Comparison of ENCODE assay signal across 10 mouse cellular contexts in the genomic region with DNA sequence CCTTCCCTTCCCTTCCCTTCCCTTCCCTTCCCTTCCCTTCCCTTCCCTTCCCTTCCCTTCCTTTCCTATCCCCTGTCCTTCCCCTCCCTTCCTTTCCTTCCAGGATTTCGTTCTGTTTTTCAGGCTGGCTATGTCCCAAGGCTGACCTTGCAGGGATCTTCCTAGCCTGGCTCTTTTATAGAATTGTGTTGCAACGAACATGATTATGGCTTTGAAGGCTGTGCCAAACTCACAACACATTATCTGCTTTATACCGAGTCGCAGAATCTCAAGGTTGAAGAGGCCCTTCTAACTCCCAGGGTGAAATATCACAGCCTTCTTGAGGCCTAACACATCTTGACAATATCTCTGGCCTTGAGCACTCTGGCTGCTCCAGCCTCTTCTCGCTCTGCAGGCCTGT. TPM values are rescaled to one million over a fixed set of nuclear protein-coding genes. Genes with fewer than 3 reads are reported as not detected.
DNase-seq lines count a peak whose midpoint lies in the region; ATAC-seq and TF ChIP-seq lines count a peak whose summit lies in the region.
"Had no signal": no experiment of that assay in that cellular context is flagged by ENCODE, and none has a peak within 500 bp of the region (broad histone marks: within the 10 kb centered on the region; RNA-seq: fewer than 3 reads in every experiment).

No protein-coding gene starts in this region.

- no peak for TF ChIP-seq EP300 in heart, postnatal 0 days (IDR thresholded peaks at IDR 0.05; ENCODE audit: low read depth)

- no peak overlapping the region for H3K4me2 ChIP-seq in lung, embryonic 14.5 days
- H3K4me2 ChIP-seq in heart, postnatal 0 days (ENCODE audit: low read depth, low read length) = no peak overlapping the region
- peak overlapping the region; percentile 73 for H3K4me2 ChIP-seq in myocyte (ENCODE audit: low read depth)

- no peak overlapping the region for H3ac ChIP-seq in myocyte (ENCODE audit: control insufficient read depth, insufficient read length)

- peak overlapping the region; percentile 40; the same call in 1 of the 2 replicates for H3K27ac ChIP-seq in cerebellum, adult 2 months (ENCODE audit: insufficient read depth, low read length)
- H3K27ac ChIP-seq in lung, embryonic 14.5 days (ENCODE audit: low read depth) = peak overlapping the region; percentile 32; the same call in 1 of the 2 replicates
- peak overlapping the region; percentile 30 for H3K27ac ChIP-seq in heart, postnatal 0 days (ENCODE audit: low read depth)

- no peaks in the 10 kb centered on the region for H3K9me3 ChIP-seq in lung, embryonic 14.5 days (ENCODE audit: low read depth, low read length)
- no peaks in the 10 kb centered on the region for H3K9me3 ChIP-seq in heart, postnatal 0 days (replicated peaks; ENCODE audit: control insufficient read depth, low read length)
- H3K9me3 ChIP-seq: forebrain, embryonic 15.5 days had no signal

- no peak for ATAC-seq in lung, embryonic 14.5 days (ENCODE audit: insufficient read depth)
- ATAC-seq in heart, postnatal 0 days (ENCODE audit: insufficient read depth, low read depth) = no peak
- ATAC-seq in inflammation-experienced regulatory T-cells, adult 6 months = no peak

- 27% methylated on average over 5 of the region's 5 CpGs for WGBS in cerebellum, adult 2 months
- WGBS in lung, embryonic 14.5 days = 32% methylated on average over 5 of the region's 5 CpGs
- WGBS in lung, adult 2 months = 37% methylated on average over 5 of the region's 5 CpGs
- 16% methylated on average over 5 of the region's 5 CpGs for WGBS in heart, postnatal 0 days

- DNase-seq in cerebellum, adult 2 months = no peak
- no peak for DNase-seq in cerebellum, postnatal 25 days
- DNase-seq in lung, embryonic 14.5 days = peak; percentile 72
- no peak for DNase-seq in lung, adult 2 months
- DNase-seq in heart, postnatal 0 days (ENCODE audit: low spot score) = no peak
- no peak for DNase-seq in embryo, embryonic 9.5 days (ENCODE audit: extremely low spot score)
- DNase-seq: midbrain, embryonic 14.5 days had no signal

- no peaks in the 10 kb centered on the region for H3K27me3 ChIP-seq in cerebellum, adult 2 months (ENCODE audit: control insufficient read depth, insufficient read depth, low read length)
- H3K27me3 ChIP-seq in lung, embryonic 14.5 days (ENCODE audit: insufficient read depth, low read length) = no peaks in the 10 kb centered on the region
- H3K27me3 ChIP-seq in heart, postnatal 0 days (ENCODE audit: control insufficient read depth, insufficient read depth, low read length) = no peaks in the 10 kb centered on the region
- H3K27me3 ChIP-seq in myocyte (ENCODE audit: control insufficient read depth, insufficient read depth, insufficient read length) = no peaks in the 10 kb centered on the region
- H3K27me3 ChIP-seq: forebrain, embryonic 15.5 days had no signal

- H3K36me3 ChIP-seq in lung, embryonic 14.5 days (ENCODE audit: insufficient read depth) = no peaks in the 10 kb centered on the region
- H3K36me3 ChIP-seq in heart, postnatal 0 days (replicated peaks; ENCODE audit: control insufficient read depth, insufficient read depth, low read length) = no peaks in the 10 kb centered on the region
- H3K36me3 ChIP-seq in myocyte (ENCODE audit: control insufficient read depth, insufficient read depth) = no peaks in the 10 kb centered on the region
- H3K36me3 ChIP-seq: forebrain, embryonic 15.5 days had no signal

- no peak for TF ChIP-seq CTCF in cerebellum, adult 2 months (IDR thresholded peaks at IDR 0.05; ENCODE audit: borderline replicate concordance, insufficient read depth, low read depth, low read length)
- TF ChIP-seq CTCF in lung, embryonic 14.5 days (IDR thresholded peaks at IDR 0.05; ENCODE audit: low read depth) = no peak
- TF ChIP-seq CTCF in lung, adult 2 months (IDR thresholded peaks at IDR 0.05; ENCODE audit: insufficient read depth, low read length) = no peak
- TF ChIP-seq CTCF in heart, postnatal 0 days (IDR thresholded peaks at IDR 0.05; ENCODE audit: low read depth) = no peak

- TF ChIP-seq POLR2A in cerebellum, adult 2 months (IDR thresholded peaks at IDR 0.05; ENCODE audit: borderline replicate concordance, insufficient read depth, low read length) = no peak
- TF ChIP-seq POLR2A in lung, adult 2 months (IDR thresholded peaks at IDR 0.05; ENCODE audit: borderline replicate concordance, extremely low read depth, low read depth, low read length) = no peak
- TF ChIP-seq POLR2A in myocyte (IDR thresholded peaks at IDR 0.05; ENCODE audit: insufficient read length, low read depth) = no peak

- H3K79me2 ChIP-seq in myocyte (ENCODE audit: control insufficient read depth, insufficient read depth) = peaks cover 10% of the 10 kb centered on the region

- peaks cover 3% of the 10 kb centered on the region; the same call in 1 of the 2 replicates for H3K4me1 ChIP-seq in cerebellum, adult 2 months (ENCODE audit: control insufficient read depth, insufficient read depth, low read length)
- no peaks in the 10 kb centered on the region for H3K4me1 ChIP-seq in lung, embryonic 14.5 days (ENCODE audit: insufficient read depth)
- peaks cover 3% of the 10 kb centered on the region; the same call in 1 of the 2 replicates for H3K4me1 ChIP-seq in lung, adult 2 months (ENCODE audit: control insufficient read depth, insufficient read depth, low read length)
- peaks cover 5% of the 10 kb centered on the region; the same call in 1 of the 2 replicates for H3K4me1 ChIP-seq in heart, postnatal 0 days (ENCODE audit: control insufficient read depth, insufficient read depth)

- H3K4me3 ChIP-seq in cerebellum, adult 2 months (replicated peaks; ENCODE audit: insufficient read depth, low read depth, low read length) = no peak overlapping the region
- H3K4me3 ChIP-seq in lung, embryonic 14.5 days (ENCODE audit: low read depth, low read length) = no peak overlapping the region
- no peak overlapping the region for H3K4me3 ChIP-seq in lung, adult 2 months (replicated peaks; ENCODE audit: extremely low read depth, low read depth, low read length)
- no peak overlapping the region for H3K4me3 ChIP-seq in heart, postnatal 0 days (ENCODE audit: low read depth, low read length)
- peak overlapping the region; percentile 56 for H3K4me3 ChIP-seq in myocyte

- H3K9ac ChIP-seq in lung, embryonic 14.5 days = no peak overlapping the region
- no peak overlapping the region for H3K9ac ChIP-seq in heart, postnatal 0 days (replicated peaks; ENCODE audit: low read depth, low read length)

TF ChIP-seq in myocyte, 11 proteins besides CTCF, POLR2A, EP300 and RAD21:
- TF ChIP-seq TCF12 (IDR thresholded peaks at IDR 0.05; ENCODE audit: insufficient read depth, poor library complexity, severe bottlenecking) = no peak
- TF ChIP-seq REST (IDR thresholded peaks at IDR 0.05; ENCODE audit: insufficient read depth, insufficient read length) = no peak
- TF ChIP-seq MAX (IDR thresholded peaks at IDR 0.05; ENCODE audit: low read depth) = no peak
- TF ChIP-seq TCF3 (IDR thresholded peaks at IDR 0.05; ENCODE audit: insufficient read length, low read depth) = no peak
- no peak for TF ChIP-seq CEBPB (IDR thresholded peaks at IDR 0.05; ENCODE audit: insufficient read depth, poor library complexity, severe bottlenecking)

RNA-seq across cellular contexts. Expression of a gene that starts 0.7 kb away (rescaled TPM):
- polyA plus RNA-seq in cerebellum, adult 2 months (2012; rRNA removed) = 150 and 156 TPM in 2 replicates
- polyA plus RNA-seq in lung, embryonic 14.5 days (2014; fragmentation: Nextera tagmentation; extraction: Ambion mirVana) = 116 and 117 TPM in 2 replicates
- polyA plus RNA-seq in lung, adult 2 months (2012; rRNA removed) = 164 and 224 TPM in 2 replicates
- 209 and 250 TPM in 2 replicates for total RNA-seq in heart, postnatal 0 days (2014; rRNA removed; ENCODE audit: low replicate concordance)
- 166 and 171 TPM in 2 replicates for polyA plus RNA-seq in heart, postnatal 0 days (2015; fragmentation: Nextera tagmentation; extraction: Ambion mirVana)
- polyA plus RNA-seq in myocyte (2012; fragmentation: generic; extraction: Trizol) = 143 TPM
- 1 to 10 TPM; 1.7 to 2.5 (median 1.8) TPM for polyA plus RNA-seq in inflammation-experienced regulatory T-cells, adult 6 months (2017; shearing (Covaris generic))

RNA-seq across cellular contexts. Expression of a gene that starts 7.0 kb away (rescaled TPM):
- polyA plus RNA-seq in cerebellum, adult 2 months (2012; rRNA removed) = 11.5 and 13.4 TPM in 2 replicates
- 22.7 TPM in 2 replicates for polyA plus RNA-seq in lung, embryonic 14.5 days (2014; fragmentation: Nextera tagmentation; extraction: Ambion mirVana)
- 8.0 and 8.4 TPM in 2 replicates for polyA plus RNA-seq in lung, adult 2 months (2012; rRNA removed)
- total RNA-seq in heart, postnatal 0 days (2014; rRNA removed; ENCODE audit: low replicate concordance) = 5.3 and 11.4 TPM in 2 replicates
- 10.4 and 10.9 TPM in 2 replicates for polyA plus RNA-seq in heart, postnatal 0 days (2015; fragmentation: Nextera tagmentation; extraction: Ambion mirVana)
- 12.1 TPM for polyA plus RNA-seq in myocyte (2012; fragmentation: generic; extraction: Trizol)
- polyA plus RNA-seq in inflammation-experienced regulatory T-cells, adult 6 months (2017; shearing (Covaris generic)) = 10 to 100 TPM; 15.5 to 29.6 (median 23.7) TPM

Comparison
In these comparisons a context has a peak if more than half of its experiments do, and no peak if none do; other contexts are left out.
1. RNA of a gene that starts 0.7 kb away (polyA plus RNA-seq): 166 to 171 TPM in heart, postnatal 0 days, 164 to 224 TPM in lung, adult 2 months, 150 to 156 TPM in cerebellum, adult 2 months, 143 TPM in myocyte (single experiment) and 116 to 117 TPM in lung, embryonic 14.5 days; 1.7 to 2.5 TPM in inflammation-experienced regulatory T-cells, adult 6 months; every median in the first group is over 10 times any median in the second.
2. Peak in every context shown above with its lines, with median percentiles within 50 percentile points of each other: H3K27ac ChIP-seq.